Mouse (Mus musculus) mammary gland, adult 2 months (tissue): ENCODE results near the gene Ccno. TPM values are rescaled to one million over a fixed set of nuclear protein-coding genes. Genes with fewer than 3 reads are reported as not detected.

Experiments
- polyA plus RNA-seq: library from polyadenylated mRNA; depleted of rRNA; stranded (reverse); fragments of >200 nt; gene quantifications from 2 replicates; pipeline ENCODE4 v1.2.3, GENCODE M21; 2012; ENCODE audit warnings: low replicate concordance; rRNA removed

Gene Ccno
- 1.0 and 2.2 TPM in 2 replicates for polyA plus RNA-seq

GRCm38 (mm10) chr13:112987532-112987943 is at the start of gene Ccno:
Ccno (plus strand) TSS chr13:112987802.

GRCm38 (mm10) chr13:112993531-112994152 is 6.0 kb downstream of the Ccno start, which contains the start of gene Mcidas:
Mcidas (plus strand) TSS chr13:112993845.

GRCm38 (mm10) chr13:113034950-113035421 is 47.4 kb downstream of the Ccno start, which contains the start of gene Cdc20b:
Cdc20b (plus strand) TSS chr13:113035111.

Other genes with a start within 250 kb of the Ccno start
- 27.3 and 41.8 TPM in 2 replicates for gene Plpp1, start 187.0 kb upstream of the Ccno start, polyA plus RNA-seq
- gene Mtrex, start 60.4 kb upstream of the Ccno start, polyA plus RNA-seq: 3.5 and 9.0 TPM in 2 replicates
- gene Dhx29, start 60.3 kb upstream of the Ccno start, polyA plus RNA-seq: 2.3 and 4.4 TPM in 2 replicates
- gene Mcidas, start 6.0 kb downstream of the Ccno start, polyA plus RNA-seq: not detected in 2 replicates
- gene Cdc20b, start 47.3 kb downstream of the Ccno start, polyA plus RNA-seq: not detected in 2 replicates
- 6.2 and 16.7 TPM in 2 replicates for gene Gpx8, start 58.6 kb downstream of the Ccno start, polyA plus RNA-seq
- gene Gzma, start 113.2 kb downstream of the Ccno start, polyA plus RNA-seq: 1.3 and 3.1 TPM in 2 replicates
- 0.69 and 1.5 TPM in 2 replicates for gene Esm1, start 221.9 kb downstream of the Ccno start, polyA plus RNA-seq
- gene Gzmk, start 238.1 kb downstream of the Ccno start, polyA plus RNA-seq: not detected in 2 replicates